Mouse (Mus musculus): ENCODE measurements around the gene C4bp. TPM values are rescaled to one million over a fixed set of nuclear protein-coding genes. Genes with fewer than 3 reads are reported as not detected.

C4bp gene
- not detected for polyA plus RNA-seq (2017; shearing (Covaris generic))

GRCm38 (mm10) chr1:130661454-130661853 is at the start of gene C4bp:
Gene C4bp (minus strand): TSS chr1:130661632.

DNA sequence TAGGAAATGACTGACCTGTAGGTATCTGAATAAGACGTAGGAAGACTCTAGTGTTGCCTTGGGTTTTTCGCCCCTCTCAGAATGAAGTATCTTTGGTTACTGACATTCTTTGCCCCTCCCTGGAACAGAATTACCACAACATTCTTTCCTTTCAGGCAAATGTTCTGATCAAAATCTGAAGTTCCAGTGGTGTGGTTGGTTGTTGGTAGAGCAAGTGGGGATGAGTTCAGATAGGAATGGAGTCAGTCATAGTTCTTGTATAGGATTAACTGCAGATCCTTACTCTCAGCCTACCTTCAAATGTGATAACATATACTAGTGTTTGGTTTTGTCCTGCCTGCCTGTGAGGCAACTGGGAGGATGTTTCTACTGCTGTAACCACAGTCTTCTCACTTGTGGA is 31.9 kb downstream of the C4bp start, which contains the start of gene Zp3r:
TSS of gene Zp3r (minus strand) at position 101 of the 400 bp plus-strand sequence.

Other genes starting within 250 kb of the C4bp start
- gene Cd55b, start 238.6 kb downstream of the C4bp start, polyA plus RNA-seq (2017; shearing (Covaris generic)), result 2.3 TPM
- gene Cd55, start 198.9 kb downstream of the C4bp start, polyA plus RNA-seq (2017; shearing (Covaris generic)), result 68.8 TPM
- not detected for gene Zp3r, start 32.0 kb downstream of the C4bp start, polyA plus RNA-seq (2017; shearing (Covaris generic))
- not detected for gene Gm29427, start 54.2 kb upstream of the C4bp start, polyA plus RNA-seq (2017; shearing (Covaris generic))
- 3.9 TPM for gene Yod1, start 55.7 kb upstream of the C4bp start, polyA plus RNA-seq (2017; shearing (Covaris generic))
- gene Pfkfb2, start 67.6 kb upstream of the C4bp start, polyA plus RNA-seq (2017; shearing (Covaris generic)), result 6.7 TPM
- gene AA986860, start 70.3 kb upstream of the C4bp start, polyA plus RNA-seq (2017; shearing (Covaris generic)), result not detected
- 0.21 TPM for gene Fcamr, start 139.3 kb upstream of the C4bp start, polyA plus RNA-seq (2017; shearing (Covaris generic))
- not detected for gene Pigr, start 165.1 kb upstream of the C4bp start, polyA plus RNA-seq (2017; shearing (Covaris generic))
- not detected for gene Fcmr, start 204.0 kb upstream of the C4bp start, polyA plus RNA-seq (2017; shearing (Covaris generic))
- not detected for gene Il24, start 225.8 kb upstream of the C4bp start, polyA plus RNA-seq (2017; shearing (Covaris generic))
- gene Il20, start 249.8 kb upstream of the C4bp start, polyA plus RNA-seq (2017; shearing (Covaris generic)), result not detected